Comparison of ENCODE assay signal across 13 mouse cellular contexts in genomic region chr6:83044742-83045141, GRCm38 (mm10). TPM values are rescaled to one million over a fixed set of nuclear protein-coding genes. Genes with fewer than 3 reads are reported as not detected.
A peak's percentile ranks its signal among the peaks of the same experiment; 100 is the strongest.
DNase-seq lines count a peak whose midpoint lies in the region; ATAC-seq and TF ChIP-seq lines count a peak whose summit lies in the region.
"Had no signal": no experiment of that assay in that cellular context is flagged by ENCODE, and none has a peak within 500 bp of the region (broad histone marks: within the 10 kb centered on the region; RNA-seq: fewer than 3 reads in every experiment).

No protein-coding gene starts in this region.

- no peaks in the 10 kb centered on the region for H3K4me1 ChIP-seq in heart, postnatal 0 days (ENCODE audit: control insufficient read depth, insufficient read depth)
- no peaks in the 10 kb centered on the region for H3K4me1 ChIP-seq in midbrain, embryonic 14.5 days (ENCODE audit: control insufficient read depth, insufficient read depth, low read length)
- H3K4me1 ChIP-seq: limb, embryonic 13.5 days had no signal

- no peaks in the 10 kb centered on the region for H3K27me3 ChIP-seq in heart, postnatal 0 days (ENCODE audit: control insufficient read depth, insufficient read depth, low read length)
- H3K27me3 ChIP-seq in midbrain, embryonic 14.5 days (ENCODE audit: control insufficient read depth, insufficient read depth, low read length), result no peaks in the 10 kb centered on the region
- H3K27me3 ChIP-seq: limb, embryonic 13.5 days had no signal

- WGBS in heart, postnatal 0 days, result 15% methylated on average over 9 of the region's 9 CpGs
- 82% methylated on average over 9 of the region's 9 CpGs for WGBS in midbrain, embryonic 14.5 days

- intact Hi-C loops in left cerebral cortex, postnatal 36 days (cut with DNase I), result loop anchor here (1.0 kb wide), 1 partner anchor 20 kb away; no protein-coding TSS in a partner anchor

- H3K36me3 ChIP-seq in heart, postnatal 0 days (replicated peaks; ENCODE audit: control insufficient read depth, insufficient read depth, low read length), result no peaks in the 10 kb centered on the region
- no peaks in the 10 kb centered on the region for H3K36me3 ChIP-seq in midbrain, embryonic 14.5 days (ENCODE audit: control insufficient read depth, insufficient read depth, low read length)

- H3K4me2 ChIP-seq in heart, postnatal 0 days (ENCODE audit: low read depth, low read length), result no peak overlapping the region
- H3K4me2 ChIP-seq in midbrain, embryonic 14.5 days (ENCODE audit: low read length), result no peak overlapping the region
- H3K4me2 ChIP-seq: limb, embryonic 13.5 days had no signal

- no peak overlapping the region for H3K27ac ChIP-seq in heart, postnatal 0 days (ENCODE audit: low read depth)
- no peak overlapping the region for H3K27ac ChIP-seq in midbrain, embryonic 14.5 days (replicated peaks; ENCODE audit: low read depth, low read length)
- H3K27ac ChIP-seq: limb, embryonic 13.5 days had no signal

- no peak for TF ChIP-seq CTCF in heart, postnatal 0 days (IDR thresholded peaks at IDR 0.05; ENCODE audit: low read depth)

- no peak overlapping the region for H3K9ac ChIP-seq in heart, postnatal 0 days (replicated peaks; ENCODE audit: low read depth, low read length)
- H3K9ac ChIP-seq in midbrain, embryonic 14.5 days (replicated peaks; ENCODE audit: low read length), result no peak overlapping the region

- peak; percentile 22 for DNase-seq in lung, postnatal 36 days
- DNase-seq in lung, postnatal 10 days, result no peak
- peak; percentile 46 for DNase-seq in heart, postnatal 0 days (ENCODE audit: low spot score)
- no peak for DNase-seq in midbrain, embryonic 14.5 days
- DNase-seq in left cerebral cortex, postnatal 36 days (ENCODE audit: low spot score in 2 of 2), result no peak
- DNase-seq in gastrocnemius, adult 18-20 months (ENCODE audit: low spot score), result no peak
- DNase-seq: gastrocnemius, postnatal 14 days; spleen, adult 18-20 months; thymus, adult 2 months had no signal

- H3K4me3 ChIP-seq in heart, postnatal 0 days (ENCODE audit: low read depth, low read length), result no peak overlapping the region
- H3K4me3 ChIP-seq in midbrain, embryonic 14.5 days (replicated peaks; ENCODE audit: low read depth, low read length), result no peak overlapping the region
- H3K4me3 ChIP-seq: limb, embryonic 13.5 days; myocyte had no signal

- TF ChIP-seq EP300 in heart, postnatal 0 days (IDR thresholded peaks at IDR 0.05; ENCODE audit: low read depth), result no peak

- no peaks in the 10 kb centered on the region for H3K9me3 ChIP-seq in heart, postnatal 0 days (replicated peaks; ENCODE audit: control insufficient read depth, low read length)
- H3K9me3 ChIP-seq in midbrain, embryonic 14.5 days (ENCODE audit: control insufficient read depth, low read length), result no peaks in the 10 kb centered on the region
- H3K9me3 ChIP-seq: G1E; limb, embryonic 13.5 days had no signal

- ATAC-seq in common myeloid progenitor, adult 5-6 weeks (replicated peaks; ENCODE audit: low read depth, poor library complexity, severe bottlenecking), result peak; percentile 71
- ATAC-seq in heart, postnatal 0 days (ENCODE audit: insufficient read depth, low read depth), result peak; percentile 72
- ATAC-seq in midbrain, embryonic 14.5 days (ENCODE audit: low FRiP score, low TSS enrichment), result no peak

RNA-seq across cellular contexts. Expression of gene Aup1, which starts 9.6 kb away (rescaled TPM):
- total RNA-seq in common myeloid progenitor, adult 5-6 weeks (2017), result 100 and 115 TPM in 2 replicates
- 156 and 219 TPM in 2 replicates for total RNA-seq in heart, postnatal 0 days (2014; rRNA removed; ENCODE audit: low replicate concordance)
- polyA plus RNA-seq in heart, postnatal 0 days (2015; fragmentation: Nextera tagmentation; extraction: Ambion mirVana), result 104 and 108 TPM in 2 replicates
- 111 and 145 TPM in 2 replicates for polyA plus RNA-seq in midbrain, embryonic 14.5 days (2014; fragmentation: Nextera tagmentation; extraction: Ambion mirVana)
- 100 to 1,000 TPM; 112 to 131 TPM for total RNA-seq in left cerebral cortex, postnatal 36 days (2021)
- 100 to 1,000 TPM in 1 of 2 experiments, 10 to 100 TPM in 1; 94.0 to 101 TPM for total RNA-seq in gastrocnemius, adult 18-20 months (2021)

RNA-seq across cellular contexts. Expression of gene Htra2, which starts 10.3 kb away (rescaled TPM):
- 46.3 and 65.5 TPM in 2 replicates for total RNA-seq in common myeloid progenitor, adult 5-6 weeks (2017)
- total RNA-seq in heart, postnatal 0 days (2014; rRNA removed; ENCODE audit: low replicate concordance), result 46.3 and 50.3 TPM in 2 replicates
- polyA plus RNA-seq in heart, postnatal 0 days (2015; fragmentation: Nextera tagmentation; extraction: Ambion mirVana), result 55.4 and 61.9 TPM in 2 replicates
- polyA plus RNA-seq in midbrain, embryonic 14.5 days (2014; fragmentation: Nextera tagmentation; extraction: Ambion mirVana), result 38.5 and 53.1 TPM in 2 replicates
- 10 to 100 TPM; 41.6 to 48.5 TPM for total RNA-seq in left cerebral cortex, postnatal 36 days (2021)
- total RNA-seq in gastrocnemius, adult 18-20 months (2021), result 10 to 100 TPM; 15.3 to 17.4 TPM

RNA-seq across cellular contexts. Expression of gene Loxl3, which starts 10.8 kb away (rescaled TPM):
- total RNA-seq in common myeloid progenitor, adult 5-6 weeks (2017), result 1.4 and 2.1 TPM in 2 replicates
- 9.0 and 9.8 TPM in 2 replicates for total RNA-seq in heart, postnatal 0 days (2014; rRNA removed; ENCODE audit: low replicate concordance)
- polyA plus RNA-seq in heart, postnatal 0 days (2015; fragmentation: Nextera tagmentation; extraction: Ambion mirVana), result 3.8 and 4.3 TPM in 2 replicates
- 3.1 and 5.5 TPM in 2 replicates for polyA plus RNA-seq in midbrain, embryonic 14.5 days (2014; fragmentation: Nextera tagmentation; extraction: Ambion mirVana)
- 1 to 10 TPM; 2.7 to 4.9 TPM for total RNA-seq in left cerebral cortex, postnatal 36 days (2021)
- 1 to 10 TPM; 1.2 to 1.4 TPM for total RNA-seq in gastrocnemius, adult 18-20 months (2021)

RNA-seq across cellular contexts. Expression of gene Dok1, which starts 11.5 kb away (rescaled TPM):
- 13.2 and 15.2 TPM in 2 replicates for total RNA-seq in common myeloid progenitor, adult 5-6 weeks (2017)
- 9.2 and 11.5 TPM in 2 replicates for total RNA-seq in heart, postnatal 0 days (2014; rRNA removed; ENCODE audit: low replicate concordance)
- 6.1 and 6.3 TPM in 2 replicates for polyA plus RNA-seq in heart, postnatal 0 days (2015; fragmentation: Nextera tagmentation; extraction: Ambion mirVana)
- polyA plus RNA-seq in midbrain, embryonic 14.5 days (2014; fragmentation: Nextera tagmentation; extraction: Ambion mirVana), result 1.7 TPM in 2 replicates
- total RNA-seq in left cerebral cortex, postnatal 36 days (2021), result 1 to 10 TPM; 1.9 to 2.3 TPM
- 1 to 10 TPM; 1.1 to 1.4 TPM for total RNA-seq in gastrocnemius, adult 18-20 months (2021)

RNA-seq across cellular contexts. Expression of gene Dqx1, which starts 12.9 kb away (rescaled TPM):
- total RNA-seq in common myeloid progenitor, adult 5-6 weeks (2017), result 0.78 TPM in 1 of 2 replicates, not detected in the other
- total RNA-seq in heart, postnatal 0 days (2014; rRNA removed; ENCODE audit: low replicate concordance), result not detected in 2 replicates
- 0.08 and 0.32 TPM in 2 replicates for polyA plus RNA-seq in heart, postnatal 0 days (2015; fragmentation: Nextera tagmentation; extraction: Ambion mirVana)
- 0.53 and 0.68 TPM in 2 replicates for polyA plus RNA-seq in midbrain, embryonic 14.5 days (2014; fragmentation: Nextera tagmentation; extraction: Ambion mirVana)
- under 1 TPM; 0.37 to 0.97 TPM for total RNA-seq in left cerebral cortex, postnatal 36 days (2021)
- under 1 TPM; 0.27 to 0.45 TPM for total RNA-seq in gastrocnemius, adult 18-20 months (2021)

Comparison
In these comparisons a context has a peak if more than half of its experiments do, and no peak if none do; other contexts are left out.
1. DNase-seq: peak in lung, postnatal 36 days (single experiment) and heart, postnatal 0 days (single experiment); none in lung, postnatal 10 days (single experiment), midbrain, embryonic 14.5 days (single experiment), left cerebral cortex, postnatal 36 days (0 of 2) and gastrocnemius, adult 18-20 months (single experiment).